Mouse (Mus musculus): Measurements from ENCODE around the gene Prkce. TPM values are rescaled to one million over a fixed set of nuclear protein-coding genes. Genes with fewer than 3 reads are reported as not detected.
A peak's percentile ranks its signal among the peaks of the same experiment; 100 is the strongest.

The Prkce gene
- total RNA-seq, 4 experiments from 2014 or later, result 11.4 to 14.5 (median 13.2) TPM

- DNase-seq (ENCODE audit: low spot score in 2 of 2), result no peak
Observed at GRCm38 (mm10) chr17:86175516-86175915, 7.9 kb downstream of the Prkce start.

- no peak for DNase-seq (ENCODE audit: low spot score in 2 of 2)
Observed at GRCm38 (mm10) chr17:86176722-86177121, 9.1 kb downstream of the Prkce start.

DNA sequence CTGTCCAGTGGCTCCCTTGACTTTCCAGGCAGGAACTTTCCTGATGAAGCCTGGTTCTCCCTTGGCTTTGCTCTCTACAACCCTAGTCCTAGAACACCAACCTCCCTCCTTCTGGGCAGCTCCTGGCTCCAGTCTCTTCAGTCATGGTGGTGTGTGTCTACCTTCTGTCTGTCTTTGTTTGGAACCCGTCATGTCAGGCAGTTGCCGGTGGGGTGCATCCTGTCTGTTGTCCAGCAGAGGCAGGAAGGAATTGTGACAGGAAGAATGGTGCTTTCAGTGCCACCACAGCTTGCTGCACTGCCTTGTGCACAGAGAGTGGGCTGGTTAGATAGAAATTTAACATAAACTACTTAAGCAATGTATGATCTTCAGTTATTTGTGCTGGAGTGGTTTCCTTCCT is 16.2 kb downstream of the Prkce start:
- no peak for DNase-seq (ENCODE audit: low spot score in 2 of 2)

DNA sequence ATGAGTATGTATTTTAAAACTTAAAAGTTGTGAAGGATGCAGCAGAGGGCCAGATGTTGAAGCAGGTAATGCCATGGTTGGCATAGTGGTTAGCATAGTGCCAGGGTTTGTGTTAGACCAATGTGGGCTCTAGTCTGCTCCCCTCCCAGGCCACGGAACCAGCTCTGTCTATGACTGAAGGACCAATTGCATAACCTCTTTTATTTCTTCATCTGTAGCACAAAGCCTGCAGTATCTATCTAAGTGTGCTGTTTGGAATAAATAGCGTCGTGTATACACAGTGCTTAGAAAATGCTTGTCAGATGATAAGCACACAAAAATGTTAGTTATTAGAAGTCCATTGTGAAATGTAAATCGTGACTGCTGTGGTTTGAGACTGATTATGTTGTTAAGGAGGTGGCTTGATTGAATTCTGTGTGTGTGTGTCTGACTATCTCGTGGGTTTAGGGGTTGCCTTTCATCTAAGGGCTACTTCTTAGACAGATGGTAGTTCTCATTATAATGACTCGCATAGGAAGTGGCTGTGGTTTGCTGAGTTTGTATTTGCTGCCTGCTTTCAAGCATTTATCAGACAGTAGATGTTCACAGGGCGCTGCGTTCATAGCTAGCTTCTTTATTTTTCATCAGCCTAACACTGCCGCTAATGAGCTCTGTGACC is 17.1 kb downstream of the Prkce start:
- no peak for DNase-seq (ENCODE audit: low spot score in 2 of 2)

DNA sequence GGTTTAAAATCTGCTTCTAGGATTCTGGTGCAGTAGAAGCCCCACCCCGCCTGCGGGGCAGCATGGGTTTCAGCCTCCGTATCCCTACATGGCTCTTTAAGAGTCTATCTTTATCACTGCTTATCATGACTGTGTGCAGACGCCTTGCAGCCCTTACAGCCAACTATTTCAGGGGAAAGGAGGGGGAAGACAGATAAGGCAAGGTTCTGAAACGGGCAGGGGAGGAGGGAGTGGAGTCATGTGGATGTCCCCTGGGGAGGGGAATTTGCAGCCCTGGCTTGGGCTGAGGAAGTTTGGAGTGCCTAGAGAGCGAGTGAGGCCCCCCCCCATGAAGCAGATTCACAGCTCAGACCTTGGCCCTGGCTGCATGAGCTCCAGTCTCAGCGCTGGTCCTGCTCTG is 18.0 kb downstream of the Prkce start:
- no peak for DNase-seq (ENCODE audit: low spot score in 2 of 2)

DNA sequence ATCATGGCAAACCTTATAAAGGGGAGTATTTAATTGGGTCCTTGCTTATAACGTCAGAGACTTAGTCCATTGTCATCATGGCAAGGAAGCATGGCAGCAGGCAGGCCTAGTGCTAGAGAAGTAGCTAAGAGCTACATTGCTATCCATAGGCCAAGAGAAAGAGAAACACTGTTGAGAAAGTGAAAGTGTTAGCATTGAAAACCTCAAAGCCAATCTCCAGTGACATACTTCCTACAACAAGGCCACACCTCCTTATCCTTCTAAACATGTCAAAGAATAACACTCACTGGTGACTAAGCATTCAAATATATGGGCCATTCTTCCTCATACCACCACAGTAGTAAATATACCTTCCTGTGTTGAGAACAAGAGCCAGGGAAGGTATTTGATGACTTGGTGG is 20.2 kb downstream of the Prkce start:
- no peak for DNase-seq (ENCODE audit: low spot score in 2 of 2)

DNA sequence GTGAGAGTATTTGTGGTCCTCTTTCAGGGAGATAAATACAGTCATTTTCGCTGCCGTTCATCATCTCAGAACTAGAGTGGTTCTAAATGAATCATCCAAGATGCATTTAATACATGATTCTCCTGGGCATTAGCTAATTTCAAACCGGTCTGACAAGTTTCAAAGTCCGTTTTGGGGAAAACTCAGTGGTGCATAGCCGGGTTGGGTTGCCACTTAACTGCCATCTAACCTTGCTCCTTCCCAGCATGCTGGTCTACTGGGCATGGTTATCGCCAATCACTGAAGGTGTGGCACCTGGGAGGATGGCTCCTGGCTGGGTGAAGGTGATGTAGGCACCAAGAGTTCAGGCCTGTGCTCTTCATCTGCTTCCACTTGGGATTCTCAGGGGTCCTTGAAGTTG is 26.4 kb downstream of the Prkce start:
- no peak for DNase-seq (ENCODE audit: low spot score in 2 of 2)

GRCm38 (mm10) chr17:86194921-86195320 is 27.3 kb downstream of the Prkce start:
- no peak for DNase-seq (ENCODE audit: low spot score in 2 of 2)

- no peak for DNase-seq (ENCODE audit: low spot score in 2 of 2)
Observed at GRCm38 (mm10) chr17:86198496-86199465, 31.2 kb downstream of the Prkce start.

DNA sequence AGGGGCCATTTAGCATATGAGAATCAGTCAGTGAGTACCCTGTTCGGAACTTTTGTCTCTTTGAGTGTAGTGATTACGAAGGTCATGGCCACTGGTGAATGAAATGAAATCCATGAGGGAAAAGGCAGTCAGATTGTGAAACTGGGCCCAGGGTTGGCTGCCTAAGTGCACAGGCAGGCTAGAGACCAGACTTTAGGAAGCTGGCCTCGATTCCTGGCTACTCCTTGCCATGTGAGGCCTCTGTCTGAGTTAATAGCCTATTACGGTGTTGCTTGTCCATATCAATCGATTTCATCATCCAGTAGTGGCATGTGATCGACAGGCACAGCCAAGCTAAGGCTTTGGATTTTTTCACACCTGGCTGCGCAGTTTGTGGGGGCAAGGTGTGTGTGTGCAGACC is 34.4 kb downstream of the Prkce start:
- DNase-seq (ENCODE audit: low spot score in 2 of 2), result no peak

DNA sequence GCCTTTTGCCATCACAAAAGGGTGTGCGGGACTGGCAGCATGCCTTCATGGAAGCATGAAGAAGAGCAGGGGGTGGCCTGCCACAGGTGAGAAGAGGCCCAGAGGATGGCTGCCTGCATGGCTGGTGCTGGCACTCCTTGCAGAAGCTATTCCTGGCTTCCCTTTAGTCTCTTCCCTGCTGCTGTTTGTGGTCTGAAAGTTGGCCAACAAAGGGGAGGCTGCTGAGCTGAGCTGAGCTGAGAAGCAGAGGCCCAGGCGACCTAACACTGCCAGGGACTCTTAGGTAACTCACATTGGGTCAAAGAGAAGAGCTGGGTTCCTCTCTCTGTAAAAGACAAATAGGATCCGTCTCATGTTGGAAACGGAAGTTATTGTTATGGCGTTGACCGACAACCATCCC is 35.4 kb downstream of the Prkce start:
- DNase-seq (ENCODE audit: low spot score in 2 of 2), result peak; percentile 17 to 47

GRCm38 (mm10) chr17:86203531-86204450 is 36.2 kb downstream of the Prkce start:
- DNase-seq (ENCODE audit: low spot score in 2 of 2), result no peak

DNA sequence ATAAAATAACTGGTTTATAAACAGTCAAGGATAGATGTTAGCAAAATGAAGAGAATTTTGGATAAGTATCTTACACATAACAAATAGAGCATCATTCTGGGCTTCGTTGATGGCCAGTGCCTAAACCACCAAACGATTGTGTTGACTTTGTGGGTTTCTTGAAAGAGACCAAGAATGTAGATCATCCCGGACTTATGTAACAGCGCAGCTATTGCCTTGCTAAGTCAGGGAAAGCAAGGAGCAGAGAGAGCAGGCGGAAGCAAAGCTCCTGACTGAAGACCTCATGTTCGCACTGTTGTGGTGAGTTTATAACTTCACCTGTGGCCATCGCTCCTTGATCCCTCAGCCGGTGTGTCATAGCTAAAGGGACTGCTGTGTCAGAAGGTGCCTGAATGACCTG is 38.7 kb downstream of the Prkce start:
- DNase-seq (ENCODE audit: low spot score in 2 of 2), result no peak

- no peak for DNase-seq (ENCODE audit: low spot score in 2 of 2)
Observed at GRCm38 (mm10) chr17:86208057-86208820, 40.7 kb downstream of the Prkce start.

DNA sequence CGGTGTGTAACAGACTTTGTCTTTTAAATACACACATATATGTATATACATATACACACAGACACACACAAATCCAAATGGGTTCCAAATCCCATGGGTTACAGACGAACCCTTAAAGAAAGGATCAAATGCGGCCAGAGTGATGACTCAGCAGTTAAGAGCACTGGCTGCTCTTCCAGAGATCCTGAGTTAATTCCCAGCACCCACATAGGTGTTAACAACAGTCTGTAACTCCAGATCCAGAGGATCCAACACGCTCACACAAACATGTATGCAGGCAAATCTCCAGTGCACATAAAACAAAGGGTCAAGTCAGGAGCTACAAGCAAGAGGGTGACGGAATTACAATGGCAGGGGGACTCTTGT is 41.2 kb downstream of the Prkce start:
- no peak for DNase-seq (ENCODE audit: low spot score in 2 of 2)

DNA sequence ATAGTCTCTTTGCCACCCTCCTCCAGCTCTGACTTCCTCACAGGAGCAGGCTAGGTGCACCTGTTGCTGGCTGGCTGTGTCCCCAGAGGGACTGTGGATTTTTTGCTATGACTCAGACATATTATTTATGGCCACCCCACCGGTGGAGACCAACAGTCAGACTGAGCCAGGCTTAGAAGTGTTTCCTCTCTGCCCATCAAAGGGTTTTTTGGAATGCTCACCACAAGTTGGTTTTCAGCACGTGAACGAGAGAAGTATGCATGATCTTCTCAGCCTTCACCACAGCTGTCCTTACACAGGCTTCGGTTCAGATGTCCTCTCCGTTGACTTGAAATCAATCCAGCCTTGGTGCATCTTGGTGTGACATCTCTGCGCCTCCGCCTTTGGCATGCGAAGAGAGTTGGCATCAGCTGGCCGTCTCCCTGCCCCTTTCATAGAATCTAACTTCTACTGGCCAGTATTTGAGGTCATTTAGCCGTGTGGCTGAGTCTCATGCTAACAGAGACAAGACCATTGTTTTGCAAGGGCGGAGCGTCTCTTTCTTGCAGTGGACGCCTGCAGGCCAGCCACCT is 42.2 kb downstream of the Prkce start:
- DNase-seq (ENCODE audit: low spot score in 2 of 2), result peak in 1 of 2 experiments; percentile 51

DNA sequence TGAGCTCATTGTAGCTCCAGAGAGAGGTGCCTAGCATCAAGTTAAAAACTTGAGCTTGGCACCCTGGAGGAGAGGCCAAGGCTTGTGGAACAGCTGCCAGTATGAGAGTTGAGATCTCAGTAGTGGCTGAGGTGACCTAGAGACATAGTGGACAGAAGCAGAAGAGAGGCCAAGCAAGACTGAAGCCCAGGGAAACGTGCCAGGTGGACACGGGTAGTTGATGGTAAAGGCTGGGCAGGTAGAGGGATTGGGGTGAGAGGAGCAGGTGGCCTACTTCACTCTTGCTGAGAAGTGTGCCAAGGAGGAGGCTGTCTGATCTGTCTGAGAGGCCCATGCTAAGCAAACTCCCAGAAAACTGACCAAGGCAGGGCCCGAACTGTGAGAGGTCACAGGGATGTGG is 44.6 kb downstream of the Prkce start:
- DNase-seq (ENCODE audit: low spot score in 2 of 2), result no peak

DNA sequence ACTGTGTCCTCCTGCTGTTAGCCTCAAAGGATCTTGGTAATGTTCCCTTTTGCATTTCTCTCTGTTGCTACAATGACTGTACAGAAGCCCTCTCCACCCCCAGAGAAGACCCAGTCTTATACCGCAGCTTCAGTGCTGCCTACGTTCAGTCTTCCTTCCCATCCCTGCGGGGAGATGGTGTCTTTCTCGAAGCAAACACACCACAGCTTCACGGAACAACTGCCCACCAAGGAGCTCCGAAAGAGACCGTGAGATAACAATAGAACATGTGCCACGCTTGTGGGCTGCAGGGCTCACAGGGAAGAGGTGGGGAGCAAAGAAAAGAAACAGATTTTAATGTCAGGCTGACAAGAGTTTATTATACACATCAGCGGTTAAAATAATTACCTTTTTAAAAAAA is 46.7 kb downstream of the Prkce start:
- no peak for DNase-seq (ENCODE audit: low spot score in 2 of 2)

GRCm38 (mm10) chr17:86214741-86215140 is 47.2 kb downstream of the Prkce start:
- DNase-seq (ENCODE audit: low spot score in 2 of 2), result no peak

DNA sequence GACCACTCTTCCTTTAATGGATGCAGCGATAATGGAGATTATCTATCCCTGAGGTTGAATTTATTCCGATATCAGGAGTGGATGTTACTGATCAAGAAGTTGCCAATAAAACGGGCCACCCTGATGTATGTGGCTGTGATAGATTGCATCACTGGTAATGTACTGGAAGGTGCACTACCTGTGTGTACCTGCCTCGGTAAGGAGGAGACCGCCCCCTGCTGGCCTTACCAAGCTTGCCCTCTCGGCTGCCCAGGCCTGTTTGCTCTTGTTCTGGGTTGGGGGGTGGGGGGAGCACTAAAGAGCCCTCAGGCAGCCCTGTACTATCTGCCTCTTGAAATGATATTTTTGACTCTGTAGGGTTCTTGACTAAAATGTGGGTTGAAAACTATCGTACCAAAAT is 48.2 kb downstream of the Prkce start:
- peak in 1 of 2 experiments; percentile 41 for DNase-seq (ENCODE audit: low spot score in 2 of 2)

GRCm38 (mm10) chr17:86217468-86217867 is 49.9 kb downstream of the Prkce start:
- no peak for DNase-seq (ENCODE audit: low spot score in 2 of 2)
